Mouse (Mus musculus) limb, embryonic 11.5 days (tissue): Measurements from ENCODE around the gene Sh3pxd2a. TPM values are rescaled to one million over a fixed set of nuclear protein-coding genes. Genes with fewer than 3 reads are reported as not detected.

ENCODE experiments used
- ATAC-seq: fragments of 200-750 bp; cut with Nextera tagmentation; 2 replicates; pipeline ENCODE4 v1.8.0; 2017; ENCODE audit warnings: low read depth; ENCODE audit not compliant: insufficient number of reproducible peaks, low FRiP score, low TSS enrichment
- DNase-seq: peaks from one replicate; pipeline ENCODE4 v3.0.0-alpha.2; 2015; ENCODE audit warnings: low spot score
- H3K27ac ChIP-seq: fragments of 300-500 bp; sonication (generic); replicated peaks from 2 replicates; pipeline ENCODE4 v1.5.1; 2014; ENCODE audit warnings: low read depth, mild to moderate bottlenecking, low read length
- H3K27me3 ChIP-seq: fragments of 300-500 bp; sonication (generic); 2 replicates; pipeline ENCODE4 v1.6.1; 2014; ENCODE audit warnings: mild to moderate bottlenecking, low read length, mixed read lengths; ENCODE audit not compliant: control insufficient read depth, insufficient read depth
- H3K36me3 ChIP-seq: fragments of 300-500 bp; sonication (generic); 2 replicates; pipeline ENCODE4 v1.6.1; 2014; ENCODE audit warnings: mild to moderate bottlenecking, low read length, moderate library complexity, mixed read lengths; ENCODE audit not compliant: control insufficient read depth, insufficient read depth
- H3K4me1 ChIP-seq: fragments of 300-500 bp; sonication (generic); 2 replicates; pipeline ENCODE4 v1.6.1; 2014; ENCODE audit warnings: low read length, mixed read lengths; ENCODE audit not compliant: control insufficient read depth, insufficient read depth
- H3K4me2 ChIP-seq: fragments of 300-500 bp; sonication (generic); 2 replicates; pipeline ENCODE4 v1.6.1; 2014; ENCODE audit warnings: low read depth, mild to moderate bottlenecking, moderate library complexity; ENCODE audit not compliant: severe bottlenecking
- H3K4me3 ChIP-seq: fragments of 300-500 bp; sonication (generic); 2 replicates; pipeline ENCODE4 v1.5.1; 2014; ENCODE audit warnings: low read depth, low read length
- H3K9ac ChIP-seq: fragments of 300-500 bp; sonication (generic); 2 replicates; pipeline ENCODE4 v1.6.1; 2014; ENCODE audit warnings: mild to moderate bottlenecking, low read length
- H3K9me3 ChIP-seq: fragments of 300-500 bp; sonication (generic); 2 replicates; pipeline ENCODE4 v1.6.1; 2016; ENCODE audit warnings: low read length; ENCODE audit not compliant: control insufficient read depth
- WGBS: fragments of 180-500 bp; shearing (Covaris S2); extraction: QIAGEN DNeasy Blood & Tissue Kit; methylation state at CpG from one replicate; pipeline ENCODE4 v1.1.7; 2014; 5-methylcytosine and 5-hydroxymethylcytosine counted together
- polyA plus RNA-seq: library from polyadenylated mRNA; unstranded; fragments of >200 nt; fragmentation: Nextera tagmentation; extraction: Ambion mirVana; gene quantifications from 2 replicates; pipeline ENCODE4 v1.2.1, GENCODE M21; 2014

Gene Sh3pxd2a
- polyA plus RNA-seq, 1 experiment from 2014 or later: 10.4 TPM

- Histone ChIP-seq H3K27me3 (peaks cover 15% of the 10 kb centered on the region), H3K36me3 (no peaks in the 10 kb centered on the region), H3K4me1 (peaks cover 13% of the 10 kb centered on the region; the same call in 1 of the 2 replicates), H3K9ac (no peak overlapping the region), H3K9me3 (no peaks in the 10 kb centered on the region), H3K27ac (no peak overlapping the region), H3K4me3 (no peak overlapping the region), H3K4me2 (no peak overlapping the region)
- 83% methylated on average over 7 of the region's 7 CpGs for WGBS
- no peak for DNase-seq
- no peak for ATAC-seq
Measured at GRCm38 (mm10) chr19:47248296-47248695, 215.9 kb downstream of the Sh3pxd2a start.

- Histone ChIP-seq H3K4me1 (peaks cover 8% of the 10 kb centered on the region; the same call in 1 of the 2 replicates), H3K36me3 (no peaks in the 10 kb centered on the region), H3K27me3 (peaks cover 10% of the 10 kb centered on the region), H3K27ac (no peak overlapping the region), H3K9ac (no peak overlapping the region), H3K4me2 (no peak overlapping the region), H3K4me3 (no peak overlapping the region), H3K9me3 (no peaks in the 10 kb centered on the region)
- DNase-seq (no peak), ATAC-seq (no peak)
- WGBS: 42% methylated on average over 11 of the region's 11 CpGs
Measured at GRCm38 (mm10) chr19:47247791-47248190, 216.4 kb downstream of the Sh3pxd2a start.

DNA sequence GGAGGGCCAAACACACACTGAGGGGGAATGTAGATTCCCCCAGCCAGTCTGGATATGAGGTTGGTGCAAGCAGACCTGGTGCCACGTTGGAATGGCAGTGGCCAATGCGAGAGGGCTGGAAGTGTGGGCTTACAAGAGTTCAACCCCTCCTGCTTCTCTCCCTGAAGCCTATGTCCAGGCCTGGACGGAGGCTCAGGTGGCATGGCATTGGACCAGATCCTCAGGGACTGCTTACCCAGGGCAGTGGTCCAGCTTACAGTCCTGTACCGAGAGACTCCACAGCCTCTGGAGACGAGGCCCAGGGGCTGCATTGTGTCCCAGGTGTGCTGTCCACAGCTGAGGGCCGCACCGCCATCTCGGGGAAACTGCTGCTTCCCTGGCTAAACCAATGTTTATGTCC is 218.7 kb downstream of the Sh3pxd2a start:
- Histone ChIP-seq H3K9ac (no peak overlapping the region), H3K4me3 (no peak overlapping the region), H3K36me3 (no peaks in the 10 kb centered on the region), H3K27me3 (no peaks in the 10 kb centered on the region), H3K9me3 (no peaks in the 10 kb centered on the region), H3K27ac (no peak overlapping the region), H3K4me1 (peaks cover 10% of the 10 kb centered on the region; the same call in 1 of the 2 replicates), H3K4me2 (no peak overlapping the region)
- WGBS: 83% methylated on average over 8 of the region's 8 CpGs
- ATAC-seq: no peak
- no peak for DNase-seq

GRCm38 (mm10) chr19:47242227-47242626 is 222.0 kb downstream of the Sh3pxd2a start:
- Histone ChIP-seq H3K9ac (no peak overlapping the region), H3K4me2 (no peak overlapping the region), H3K27ac (no peak overlapping the region), H3K36me3 (no peaks in the 10 kb centered on the region), H3K9me3 (no peaks in the 10 kb centered on the region), H3K27me3 (no peaks in the 10 kb centered on the region), H3K4me1 (peaks cover 6% of the 10 kb centered on the region), H3K4me3 (no peak overlapping the region)
- ATAC-seq (no peak), DNase-seq (no peak)
- 92% methylated on average over 4 of the region's 4 CpGs for WGBS

- no peak for DNase-seq
- 57% methylated on average over 7 of the region's 7 CpGs for WGBS
- H3K27me3 ChIP-seq: no peaks in the 10 kb centered on the region
- no peaks in the 10 kb centered on the region for H3K9me3 ChIP-seq
- ATAC-seq: no peak
- H3K9ac ChIP-seq: no peak overlapping the region
- no peak overlapping the region for H3K4me3 ChIP-seq
- no peaks in the 10 kb centered on the region for H3K36me3 ChIP-seq
- H3K27ac ChIP-seq: no peak overlapping the region
- H3K4me2 ChIP-seq: peak overlapping the region; percentile 48
- H3K4me1 ChIP-seq: peaks cover 6% of the 10 kb centered on the region
Measured at GRCm38 (mm10) chr19:47240957-47241356, 223.2 kb downstream of the Sh3pxd2a start.

GRCm38 (mm10) chr19:47240076-47240475 is 224.1 kb downstream of the Sh3pxd2a start:
- WGBS: 26% methylated on average over 12 of the region's 12 CpGs
- DNase-seq: peak; percentile 77
- Histone ChIP-seq H3K4me3 (peak overlapping the region; percentile 34), H3K4me1 (peaks cover 6% of the 10 kb centered on the region), H3K9me3 (no peaks in the 10 kb centered on the region), H3K36me3 (no peaks in the 10 kb centered on the region), H3K27ac (no peak overlapping the region), H3K27me3 (no peaks in the 10 kb centered on the region), H3K9ac (peak overlapping the region; percentile 40), H3K4me2 (peak overlapping the region; percentile 48)
- ATAC-seq: peak; percentile 75; the same call in 1 of the 2 replicates

DNA sequence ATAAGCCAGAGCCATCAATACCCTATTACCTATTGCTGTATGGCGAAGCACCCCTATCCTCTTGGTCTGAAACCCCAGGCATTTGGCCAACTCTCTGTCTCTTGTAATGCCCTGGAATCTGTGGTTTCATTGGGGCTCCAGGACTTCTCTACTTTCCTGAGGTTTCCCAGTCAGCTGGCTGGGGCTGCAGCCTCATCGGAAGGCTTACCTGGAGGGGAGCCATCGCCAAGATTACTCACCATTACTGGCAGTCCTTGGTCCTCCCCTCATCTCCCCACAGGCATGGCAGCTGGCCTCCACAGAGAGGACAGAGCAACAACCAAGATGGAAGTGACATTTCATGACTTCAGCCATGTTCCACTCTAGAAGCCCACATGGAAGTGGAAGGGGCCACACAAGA is 231.1 kb downstream of the Sh3pxd2a start:
- H3K9me3 ChIP-seq: no peaks in the 10 kb centered on the region
- DNase-seq (no peak), ATAC-seq (no peak)
- WGBS: 94% methylated on average over 3 of the region's 3 CpGs
- no peak overlapping the region for H3K27ac ChIP-seq
- peaks cover 7% of the 10 kb centered on the region for H3K4me1 ChIP-seq
- no peak overlapping the region for H3K4me2 ChIP-seq
- no peak overlapping the region for H3K4me3 ChIP-seq
- no peaks in the 10 kb centered on the region for H3K36me3 ChIP-seq
- H3K27me3 ChIP-seq: no peaks in the 10 kb centered on the region
- no peak overlapping the region for H3K9ac ChIP-seq

DNA sequence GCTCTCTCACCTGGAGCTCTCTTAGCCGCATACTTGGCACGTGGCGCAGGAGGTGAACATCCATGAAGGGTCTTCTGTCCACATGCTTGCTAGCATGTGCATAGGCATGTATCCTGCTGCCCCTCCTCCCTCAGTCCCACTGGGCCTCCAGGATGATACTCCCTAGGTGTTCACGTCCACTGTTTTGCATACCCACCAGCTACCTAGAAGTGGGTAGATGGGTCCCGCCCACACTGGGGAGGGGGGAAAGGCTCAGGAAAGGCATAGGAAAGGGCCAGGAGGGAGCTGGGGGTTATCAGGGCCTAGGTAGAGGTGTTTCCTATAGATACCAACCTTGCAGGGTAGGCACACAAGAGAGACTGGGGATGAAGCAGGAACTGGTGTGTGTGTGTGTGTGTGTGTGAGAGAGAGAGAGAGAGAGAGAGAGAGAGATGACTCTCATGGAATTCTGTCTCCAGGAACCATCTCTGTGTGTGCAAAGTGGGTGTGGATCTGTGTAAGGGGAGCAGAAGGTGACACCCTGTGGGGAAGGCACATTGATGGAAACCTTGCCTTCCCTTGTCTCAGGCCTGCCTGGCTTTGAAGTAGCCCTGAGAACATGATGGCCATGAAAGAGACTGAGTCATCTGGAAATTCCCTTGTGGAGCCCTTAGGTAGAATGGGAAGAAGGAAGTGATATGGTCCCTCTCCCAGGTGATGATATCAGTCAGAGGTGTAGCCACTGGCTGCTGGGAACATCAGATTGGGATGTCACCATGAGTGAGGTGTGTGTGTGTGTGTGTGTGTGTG is 231.9 kb downstream of the Sh3pxd2a start:
- DNase-seq (no peak), ATAC-seq (no peak)
- H3K4me3 ChIP-seq: no peak overlapping the region
- no peaks in the 10 kb centered on the region for H3K27me3 ChIP-seq
- WGBS: 90% methylated on average over 5 of the region's 5 CpGs
- no peak overlapping the region for H3K4me2 ChIP-seq
- H3K4me1 ChIP-seq: peaks cover 7% of the 10 kb centered on the region
- H3K9me3 ChIP-seq: no peaks in the 10 kb centered on the region
- no peaks in the 10 kb centered on the region for H3K36me3 ChIP-seq
- no peak overlapping the region for H3K27ac ChIP-seq
- no peak overlapping the region for H3K9ac ChIP-seq
